Mouse (Mus musculus) intestine, postnatal 0 days (tissue): ENCODE results near the gene Hpcal1. TPM values are rescaled to one million over a fixed set of nuclear protein-coding genes. Genes with fewer than 3 reads are reported as not detected.

Experiments
- ATAC-seq: fragments of 200-750 bp; cut with Nextera tagmentation; 2 replicates; pipeline ENCODE4 v1.8.0; 2017; ENCODE audit warnings: mild to moderate bottlenecking, moderate TSS enrichment, moderate library complexity
- H3K27ac ChIP-seq: fragments of 300-500 bp; sonication (generic); 2 replicates; pipeline ENCODE4 v1.5.1; 2014; ENCODE audit warnings: mild to moderate bottlenecking, low read depth, low read length, moderate library complexity
- H3K27me3 ChIP-seq: fragments of 300-500 bp; sonication (generic); replicated peaks from 2 replicates; pipeline ENCODE4 v1.6.1; 2014; ENCODE audit warnings: low read length, mixed read lengths; ENCODE audit not compliant: control insufficient read depth, insufficient read depth
- H3K36me3 ChIP-seq: fragments of 300-500 bp; sonication (generic); 2 replicates; pipeline ENCODE4 v1.6.1; 2014; ENCODE audit warnings: mild to moderate bottlenecking, moderate library complexity; ENCODE audit not compliant: control insufficient read depth, insufficient read depth
- H3K4me1 ChIP-seq: fragments of 300-500 bp; sonication (generic); replicated peaks from 2 replicates; pipeline ENCODE4 v1.6.1; 2014; ENCODE audit warnings: antibody characterized with exemption, low read length, mixed read lengths; ENCODE audit not compliant: control insufficient read depth, insufficient read depth
- H3K4me2 ChIP-seq: fragments of 300-500 bp; sonication (generic); replicated peaks from 2 replicates; pipeline ENCODE4 v1.6.1; 2014; ENCODE audit warnings: low read depth, mild to moderate bottlenecking, moderate library complexity
- H3K4me3 ChIP-seq: fragments of 300-500 bp; sonication (generic); 2 replicates; pipeline ENCODE4 v1.5.1; 2014; ENCODE audit warnings: low read depth, low read length
- H3K9ac ChIP-seq: fragments of 300-500 bp; sonication (generic); 2 replicates; pipeline ENCODE4 v1.6.1; 2014; ENCODE audit warnings: mild to moderate bottlenecking, low read depth, low read length
- H3K9me3 ChIP-seq: fragments of 300-500 bp; sonication (generic); 2 replicates; pipeline ENCODE4 v1.6.1; 2016; ENCODE audit warnings: mixed run types; ENCODE audit not compliant: control insufficient read depth
- CTCF ChIP-seq: sonication (generic); IDR thresholded peaks from 2 replicates; pipeline ENCODE4 v1.5.1; 2016; ENCODE audit warnings: low read depth, mild to moderate bottlenecking, control low read depth, antibody characterized with exemption, moderate library complexity
- WGBS: fragments of 180-500 bp; shearing (Covaris S2); extraction: QIAGEN DNeasy Blood & Tissue Kit; methylation state at CpG from one replicate; pipeline ENCODE4 v1.1.7; 2014; 5-methylcytosine and 5-hydroxymethylcytosine counted together
- polyA plus RNA-seq: library from polyadenylated mRNA; unstranded; fragments of >200 nt; fragmentation: Nextera tagmentation; extraction: Ambion mirVana; gene quantifications from 2 replicates; pipeline ENCODE4 v1.2.1, GENCODE M21; 2015

Gene Hpcal1
- polyA plus RNA-seq, 1 experiment from 2014 or later: 32.3 TPM

DNA sequence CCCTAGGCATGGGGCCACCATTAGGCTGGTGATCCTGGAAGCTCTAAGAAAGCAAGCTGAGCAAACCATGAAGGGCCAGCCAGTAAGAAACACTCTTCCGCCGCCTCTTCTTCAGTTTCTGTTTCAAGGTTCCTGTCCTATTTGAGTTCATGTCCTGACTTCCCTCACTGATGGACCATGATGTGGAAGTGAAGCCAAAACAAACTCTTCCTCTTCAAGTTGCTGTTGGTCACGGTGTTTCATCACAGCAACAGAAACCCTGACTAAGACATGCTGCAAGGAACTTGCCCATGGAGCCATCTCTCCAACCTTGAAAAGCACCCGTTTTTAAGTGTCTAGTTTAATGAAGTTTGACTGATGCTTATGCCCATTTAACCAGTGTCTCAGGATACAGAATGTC, 11.1 kb upstream of the Hpcal1 start:
- no peak for TF ChIP-seq CTCF
- WGBS: 82% methylated on average over 4 of the region's 4 CpGs

DNA sequence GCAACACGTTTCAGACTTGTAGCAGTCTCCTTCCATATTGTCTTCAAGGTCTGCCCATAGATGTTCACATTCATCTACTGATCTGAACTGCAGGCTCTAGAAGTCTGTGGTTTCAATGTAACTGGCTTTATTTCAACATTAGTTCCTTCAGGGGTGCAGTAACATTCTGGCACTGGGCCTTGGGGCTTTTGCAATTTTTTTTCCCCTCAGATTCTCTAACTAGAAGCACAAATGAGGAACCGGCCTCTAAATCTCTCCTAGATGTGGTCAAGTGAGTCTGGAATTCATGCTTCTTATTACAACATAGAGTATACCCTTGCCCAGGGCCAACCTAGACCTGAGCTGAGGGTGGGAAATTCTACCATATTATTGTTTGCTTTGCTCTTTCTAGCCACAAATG, 8.5 kb upstream of the Hpcal1 start:
- Histone ChIP-seq H3K27ac (no peak overlapping the region), H3K4me3 (no peak overlapping the region), H3K36me3 (no peaks in the 10 kb centered on the region), H3K9me3 (no peaks in the 10 kb centered on the region), H3K9ac (no peak overlapping the region), H3K4me1 (no peaks in the 10 kb centered on the region), H3K4me2 (no peak overlapping the region), H3K27me3 (no peaks in the 10 kb centered on the region)
- ATAC-seq: no peak
- whole genome bisulfite sequencing: 83% methylated on average over 2 of the region's 2 CpGs
- no peak for TF ChIP-seq CTCF

More for the DNA sequence above, 11.1 kb upstream of the Hpcal1 start:
- no peak for ATAC-seq
- Histone ChIP-seq H3K4me1 (no peaks in the 10 kb centered on the region), H3K27ac (no peak overlapping the region), H3K4me3 (no peak overlapping the region), H3K9me3 (no peaks in the 10 kb centered on the region), H3K9ac (no peak overlapping the region), H3K4me2 (no peak overlapping the region), H3K36me3 (no peaks in the 10 kb centered on the region), H3K27me3 (no peaks in the 10 kb centered on the region)

DNA sequence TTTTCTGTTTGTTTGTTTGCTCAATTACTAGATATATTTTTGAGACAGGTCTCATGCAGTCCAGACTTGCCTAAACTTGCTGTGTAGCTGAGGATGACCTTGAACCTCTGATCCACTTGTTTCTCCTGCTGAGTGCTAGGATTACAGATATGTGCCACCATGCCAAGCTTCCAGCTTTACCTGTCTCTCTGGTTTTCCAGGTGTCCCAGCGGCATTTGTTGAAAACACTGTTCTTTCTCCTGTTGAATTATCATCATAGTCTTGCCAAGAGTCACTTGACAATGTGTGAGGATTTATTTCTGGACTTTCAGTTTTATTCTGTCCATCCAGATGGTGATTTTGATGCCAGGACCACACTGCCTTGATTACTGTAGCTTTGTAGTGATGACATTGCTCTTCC, 6.3 kb upstream of the Hpcal1 start:
- 80% methylated on average over 1 of the region's 1 CpGs for WGBS
- Histone ChIP-seq H3K4me1 (no peaks in the 10 kb centered on the region), H3K4me2 (no peak overlapping the region), H3K27me3 (no peaks in the 10 kb centered on the region), H3K9ac (no peak overlapping the region), H3K27ac (no peak overlapping the region), H3K36me3 (no peaks in the 10 kb centered on the region), H3K4me3 (no peak overlapping the region), H3K9me3 (no peaks in the 10 kb centered on the region)
- ATAC-seq: no peak
- no peak for TF ChIP-seq CTCF

DNA sequence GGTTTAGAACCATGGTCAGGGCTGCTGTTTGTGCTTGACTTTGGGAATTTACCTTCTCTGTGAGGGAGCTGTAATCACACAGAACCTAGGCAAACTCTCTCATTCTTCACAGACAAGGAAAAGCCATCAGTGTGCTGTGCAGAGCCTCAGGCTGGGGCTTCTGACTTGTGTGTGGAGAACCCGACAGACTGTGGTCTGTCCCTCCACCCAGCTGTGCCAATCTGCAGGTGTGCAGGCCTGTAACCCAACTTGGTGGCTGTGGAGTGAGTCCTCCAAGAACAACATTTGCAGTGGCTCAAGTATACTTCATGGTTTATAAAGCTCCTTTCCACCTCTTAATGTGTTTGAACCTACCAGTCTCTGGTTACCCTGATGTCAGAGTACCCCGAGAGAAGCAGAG, 4.5 kb upstream of the Hpcal1 start:
- ATAC-seq: no peak
- TF ChIP-seq CTCF: no peak

DNA sequence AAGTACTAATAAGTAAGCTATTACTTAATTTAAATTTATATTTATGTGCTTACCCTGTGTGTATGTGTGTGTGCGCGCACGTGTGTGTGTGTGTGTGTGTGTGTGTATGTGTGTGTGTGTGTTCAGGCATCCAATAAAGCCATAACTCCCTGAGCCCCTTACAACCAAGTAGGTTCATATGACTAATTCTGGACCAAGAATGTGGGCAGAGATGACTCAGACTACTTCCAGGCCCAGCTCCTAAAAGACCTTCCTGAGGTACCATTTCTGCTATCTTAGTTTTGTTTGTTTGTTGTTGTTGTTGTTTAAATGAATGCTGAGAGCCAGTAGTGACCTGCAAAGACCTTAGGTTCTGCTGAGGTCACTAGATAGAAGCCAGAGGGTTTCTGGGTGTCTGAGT, 1.7 kb upstream of the Hpcal1 start:
- H3K9ac ChIP-seq: no peak overlapping the region
- H3K9me3 ChIP-seq: no peaks in the 10 kb centered on the region
- H3K4me2 ChIP-seq: no peak overlapping the region
- no peak overlapping the region for H3K4me3 ChIP-seq
- no peak for TF ChIP-seq CTCF
- no peaks in the 10 kb centered on the region for H3K36me3 ChIP-seq
- no peaks in the 10 kb centered on the region for H3K27me3 ChIP-seq
- no peak overlapping the region for H3K27ac ChIP-seq
- peaks cover 8% of the 10 kb centered on the region; the same call in 1 of the 2 replicates for H3K4me1 ChIP-seq
- ATAC-seq: no peak
- WGBS: 88% methylated on average over 3 of the region's 3 CpGs

More for the DNA sequence above, 4.5 kb upstream of the Hpcal1 start:
- Histone ChIP-seq H3K27me3 (no peaks in the 10 kb centered on the region), H3K9me3 (no peaks in the 10 kb centered on the region), H3K4me1 (no peaks in the 10 kb centered on the region), H3K4me3 (no peak overlapping the region), H3K4me2 (no peak overlapping the region), H3K36me3 (no peaks in the 10 kb centered on the region), H3K9ac (no peak overlapping the region), H3K27ac (no peak overlapping the region)
- WGBS: 68% methylated on average over 2 of the region's 2 CpGs

DNA sequence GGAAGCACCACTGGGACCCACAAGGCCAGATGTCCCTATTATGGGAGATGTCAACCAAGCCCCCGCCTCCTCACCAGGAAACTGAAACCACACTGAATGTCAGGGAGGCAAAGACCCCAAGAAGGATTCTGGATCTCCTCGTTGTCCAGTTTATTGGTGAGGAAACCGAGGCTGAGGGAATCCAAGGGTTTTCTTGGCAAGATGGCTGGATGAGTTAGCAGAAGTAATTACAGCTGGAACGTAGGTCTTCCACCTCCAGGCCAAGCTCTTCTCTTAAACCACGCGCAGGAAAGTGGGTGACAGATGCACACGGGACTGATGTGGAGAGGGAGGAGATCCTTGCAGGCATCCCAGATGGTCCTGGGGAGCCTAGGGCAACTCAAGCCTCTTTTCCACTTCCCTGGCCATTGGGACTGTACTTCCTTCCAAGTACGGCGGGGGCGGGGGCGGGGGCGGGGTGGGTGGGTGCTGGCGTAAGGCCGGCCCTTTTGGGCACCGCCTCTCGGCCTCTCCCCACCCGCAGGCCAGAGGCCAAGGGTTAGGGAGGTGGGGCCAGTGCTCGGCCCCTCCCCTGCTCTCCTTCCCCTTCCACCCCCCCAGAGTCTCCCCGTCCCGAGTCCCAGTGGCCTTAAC, 609 bp upstream of the Hpcal1 start:
- Histone ChIP-seq H3K9me3 (no peaks in the 10 kb centered on the region), H3K4me3 (peak overlapping the region; percentile 85), H3K27ac (peak overlapping the region; percentile 82; the same call in 1 of the 2 replicates), H3K4me2 (peak overlapping the region; percentile 96), H3K36me3 (no peaks in the 10 kb centered on the region), H3K27me3 (no peaks in the 10 kb centered on the region), H3K9ac (peak overlapping the region; percentile 66), H3K4me1 (peaks cover 8% of the 10 kb centered on the region; the same call in 1 of the 2 replicates)
- WGBS: 11% methylated on average over 20 of the region's 20 CpGs
- TF ChIP-seq CTCF: no peak
- peak; percentile 91 for ATAC-seq
